Mouse (Mus musculus) lung, postnatal 0 days (tissue): Measurements from ENCODE around the gene Slc2a1. TPM values are rescaled to one million over a fixed set of nuclear protein-coding genes. Genes with fewer than 3 reads are reported as not detected.

Experiments used
- ATAC-seq: fragments of 200-750 bp; cut with Nextera tagmentation; 2 replicates; pipeline ENCODE4 v1.8.0; 2017; ENCODE audit warnings: moderate library complexity
- DNase-seq: peaks from one replicate; pipeline ENCODE4 v3.0.0-alpha.2; 2016; ENCODE audit warnings: low spot score
- H3K27ac ChIP-seq: fragments of 300-500 bp; sonication (generic); 2 replicates; pipeline ENCODE4 v1.5.1; 2014; ENCODE audit warnings: antibody characterized with exemption, mild to moderate bottlenecking, low read length, mixed read lengths
- H3K27me3 ChIP-seq: fragments of 300-500 bp; sonication (generic); replicated peaks from 2 replicates; pipeline ENCODE4 v1.6.1; 2014; ENCODE audit warnings: low read length, mixed read lengths; ENCODE audit not compliant: insufficient read depth
- H3K36me3 ChIP-seq: fragments of 300-500 bp; sonication (generic); 2 replicates; pipeline ENCODE4 v1.6.1; 2014; ENCODE audit warnings: low read length, mixed read lengths; ENCODE audit not compliant: insufficient read depth
- H3K4me1 ChIP-seq: fragments of 300-500 bp; sonication (generic); 2 replicates; pipeline ENCODE4 v1.6.1; 2014; ENCODE audit warnings: antibody characterized with exemption, low read depth, low read length, mixed read lengths; ENCODE audit not compliant: insufficient read depth
- H3K4me2 ChIP-seq: fragments of 300-500 bp; sonication (generic); replicated peaks from 2 replicates; pipeline ENCODE4 v1.6.1; 2014; ENCODE audit warnings: low read depth, mild to moderate bottlenecking, low read length, moderate library complexity, mixed read lengths
- H3K4me3 ChIP-seq: fragments of 300-500 bp; sonication (generic); 2 replicates; pipeline ENCODE4 v1.5.1; 2014; ENCODE audit warnings: low read depth, low read length
- H3K9ac ChIP-seq: fragments of 300-500 bp; sonication (generic); replicated peaks from 2 replicates; pipeline ENCODE4 v1.6.1; 2014; ENCODE audit warnings: low read depth, mild to moderate bottlenecking
- H3K9me3 ChIP-seq: fragments of 300-500 bp; sonication (generic); 2 replicates; pipeline ENCODE4 v1.6.1; 2016; ENCODE audit warnings: low read length, mixed read lengths
- CTCF ChIP-seq: IDR thresholded peaks from 2 replicates; pipeline ENCODE4 v1.5.1; 2016; ENCODE audit warnings: antibody characterized with exemption, mild to moderate bottlenecking
- EP300 ChIP-seq: IDR thresholded peaks from 2 replicates; pipeline ENCODE4 v1.6.1; 2016; ENCODE audit warnings: antibody characterized with exemption, mild to moderate bottlenecking, control low read depth
- WGBS: fragments of 180-500 bp; shearing (Covaris S2); extraction: QIAGEN DNeasy Blood & Tissue Kit; methylation state at CpG from one replicate; pipeline ENCODE4 v1.1.7; 2014; 5-methylcytosine and 5-hydroxymethylcytosine counted together
- polyA plus RNA-seq: library from polyadenylated mRNA; unstranded; fragments of >200 nt; fragmentation: Nextera tagmentation; extraction: Ambion mirVana; gene quantifications from 2 replicates; pipeline ENCODE4 v1.2.1, GENCODE M21; 2015

Slc2a1 gene
- polyA plus RNA-seq, 1 experiment from 2014 or later = 16.7 TPM

GRCm38 (mm10) chr4:119076336-119076735 lies 32.2 kb upstream of the Slc2a1 start:
- DNase-seq = no peak
- TF ChIP-seq CTCF = no peak
- 70% methylated on average over 11 of the region's 11 CpGs for WGBS
- Histone ChIP-seq H3K4me2 (no peak overlapping the region), H3K27ac (no peak overlapping the region), H3K4me3 (no peak overlapping the region), H3K9me3 (no peaks in the 10 kb centered on the region), H3K4me1 (peaks cover 11% of the 10 kb centered on the region; the same call in 1 of the 2 replicates), H3K9ac (no peak overlapping the region), H3K27me3 (no peaks in the 10 kb centered on the region; the same call in 1 of the 2 replicates), H3K36me3 (no peaks in the 10 kb centered on the region)
- no peak for ATAC-seq

- no peaks in the 10 kb centered on the region for H3K9me3 ChIP-seq
- H3K4me1 ChIP-seq = peaks cover 11% of the 10 kb centered on the region; the same call in 1 of the 2 replicates
- no peak overlapping the region for H3K4me2 ChIP-seq
- no peak overlapping the region for H3K9ac ChIP-seq
- H3K27ac ChIP-seq = no peak overlapping the region
- H3K27me3 ChIP-seq = no peaks in the 10 kb centered on the region; the same call in 1 of the 2 replicates
- ATAC-seq (no peak; the same call in 1 of the 2 replicates), DNase-seq (no peak)
- no peaks in the 10 kb centered on the region for H3K36me3 ChIP-seq
- TF ChIP-seq CTCF (no peak), EP300 (no peak)
- 35% methylated on average over 13 of the region's 13 CpGs for WGBS
- H3K4me3 ChIP-seq = no peak overlapping the region
Observed at GRCm38 (mm10) chr4:119077084-119077682, 31.3 kb upstream of the Slc2a1 start.

DNA sequence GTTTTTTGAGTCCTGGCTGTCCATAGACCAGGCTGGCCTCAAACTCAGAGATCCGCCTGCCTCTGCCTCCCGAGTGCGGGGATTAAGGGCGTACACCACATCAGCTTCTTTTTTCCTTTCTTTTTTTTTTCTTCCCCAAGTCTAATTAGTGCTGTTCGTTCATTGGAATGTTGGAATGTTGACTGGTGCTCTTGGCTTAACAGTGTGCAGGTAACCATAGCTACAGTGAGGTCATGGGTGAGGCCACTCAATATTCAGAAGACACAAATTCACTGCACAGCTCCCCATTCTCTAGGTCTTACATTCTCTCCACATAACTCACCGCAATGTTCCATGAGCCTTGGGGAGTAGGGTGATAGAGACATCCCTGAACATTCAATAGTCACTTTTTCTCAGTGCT lies 28.6 kb upstream of the Slc2a1 start:
- no peak overlapping the region for H3K4me3 ChIP-seq
- ATAC-seq (peak; percentile 44; the same call in 1 of the 2 replicates), DNase-seq (peak; percentile 52)
- no peaks in the 10 kb centered on the region for H3K36me3 ChIP-seq
- TF ChIP-seq CTCF (no peak), EP300 (no peak)
- WGBS = 80% methylated on average over 6 of the region's 6 CpGs
- no peak overlapping the region for H3K4me2 ChIP-seq
- H3K27ac ChIP-seq = no peak overlapping the region
- H3K9me3 ChIP-seq = no peaks in the 10 kb centered on the region
- H3K4me1 ChIP-seq = peaks cover 8% of the 10 kb centered on the region; the same call in 1 of the 2 replicates
- H3K9ac ChIP-seq = no peak overlapping the region
- H3K27me3 ChIP-seq = no peaks in the 10 kb centered on the region

GRCm38 (mm10) chr4:119082740-119083231 lies 25.7 kb upstream of the Slc2a1 start:
- Histone ChIP-seq H3K9ac (no peak overlapping the region), H3K9me3 (no peaks in the 10 kb centered on the region), H3K4me3 (no peak overlapping the region), H3K27ac (no peak overlapping the region), H3K4me1 (peaks cover 3% of the 10 kb centered on the region; the same call in 1 of the 2 replicates), H3K4me2 (no peak overlapping the region), H3K27me3 (no peaks in the 10 kb centered on the region), H3K36me3 (no peaks in the 10 kb centered on the region)
- no peak for TF ChIP-seq CTCF
- no peak for TF ChIP-seq EP300
- ATAC-seq (no peak; the same call in 1 of the 2 replicates), DNase-seq (peak; percentile 40)
- 15% methylated on average over 3 of the region's 3 CpGs for WGBS

GRCm38 (mm10) chr4:119088424-119088823 lies 20.1 kb upstream of the Slc2a1 start:
- Histone ChIP-seq H3K36me3 (no peaks in the 10 kb centered on the region), H3K27ac (no peak overlapping the region), H3K4me2 (no peak overlapping the region), H3K4me3 (no peak overlapping the region), H3K9ac (no peak overlapping the region), H3K4me1 (no peaks in the 10 kb centered on the region), H3K9me3 (no peaks in the 10 kb centered on the region), H3K27me3 (no peaks in the 10 kb centered on the region)
- DNase-seq = no peak
- WGBS = 59% methylated on average over 2 of the region's 2 CpGs
- ATAC-seq = no peak
- TF ChIP-seq CTCF (no peak), EP300 (no peak)

GRCm38 (mm10) chr4:119093890-119094289 lies 14.6 kb upstream of the Slc2a1 start:
- H3K27me3 ChIP-seq = no peaks in the 10 kb centered on the region
- no peaks in the 10 kb centered on the region for H3K36me3 ChIP-seq
- no peak overlapping the region for H3K27ac ChIP-seq
- ATAC-seq = no peak
- no peak overlapping the region for H3K4me2 ChIP-seq
- no peaks in the 10 kb centered on the region for H3K4me1 ChIP-seq
- H3K9me3 ChIP-seq = no peaks in the 10 kb centered on the region
- H3K4me3 ChIP-seq = no peak overlapping the region
- WGBS = 59% methylated on average over 7 of the region's 7 CpGs
- no peak for DNase-seq
- no peak overlapping the region for H3K9ac ChIP-seq
- TF ChIP-seq EP300 = no peak
- TF ChIP-seq CTCF = no peak
